Mouse (Mus musculus) Muller cell, postnatal 12 days (primary cell): ENCODE data around the gene Hpd.

ENCODE experiments used
- DNase-seq: peaks from one replicate; pipeline ENCODE4 v3.0.0-alpha.2; 2015; ENCODE audit errors: inconsistent ontology term

Hpd gene

GRCm38 (mm10) chr5:123148073-123148722 is 34.3 kb downstream of the Hpd start:
- DNase-seq, result no peak

- DNase-seq, result no peak
Observed at GRCm38 (mm10) chr5:123147569-123147968, 35.0 kb downstream of the Hpd start.

GRCm38 (mm10) chr5:123146357-123146756 is 36.2 kb downstream of the Hpd start:
- DNase-seq, result no peak

DNA sequence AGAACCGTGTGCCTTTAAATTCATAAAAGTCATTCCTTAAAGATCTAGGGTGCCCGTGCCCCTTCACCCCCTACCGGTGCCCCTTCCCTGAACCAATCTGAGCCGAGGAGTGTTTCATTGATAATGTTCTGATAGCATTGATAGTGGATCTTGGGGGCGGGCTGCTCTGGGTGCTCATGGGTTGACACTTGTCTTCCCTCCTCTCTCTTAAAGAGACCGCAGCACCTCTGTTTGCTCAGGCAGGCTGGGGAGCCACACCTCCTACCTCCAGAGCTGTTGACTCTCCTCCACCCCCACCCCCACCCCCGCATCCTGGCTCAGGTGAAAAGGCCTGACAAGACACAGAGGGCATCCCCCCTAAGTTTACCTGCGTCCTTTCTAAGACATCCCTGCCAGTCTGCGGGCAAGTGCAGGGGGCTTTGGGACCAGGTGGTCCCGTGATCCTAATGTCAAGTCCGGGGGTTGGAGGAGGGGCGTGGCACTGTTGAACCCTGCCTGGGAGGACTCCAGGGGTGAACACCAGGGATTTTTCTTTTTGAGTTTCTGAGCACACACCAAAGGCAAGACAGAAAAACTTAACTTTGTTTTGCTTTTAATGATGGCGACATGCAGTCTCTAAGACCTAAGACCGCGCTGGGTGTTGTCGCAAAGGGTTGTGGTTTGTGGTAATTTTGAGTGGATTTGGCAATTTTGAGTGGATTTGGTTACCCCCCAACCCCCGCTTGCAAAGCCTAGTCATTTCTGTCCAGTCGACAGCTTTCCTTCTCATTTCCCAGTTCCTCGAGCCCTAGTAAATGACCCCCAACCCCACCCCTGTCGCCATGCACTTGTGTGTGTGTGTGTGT is 37.6 kb downstream of the Hpd start:
- peak; percentile 12 for DNase-seq

- peak; percentile 35 for DNase-seq
Observed at GRCm38 (mm10) chr5:123143971-123144745, 38.4 kb downstream of the Hpd start.

- peak; percentile 59 for DNase-seq
Observed at GRCm38 (mm10) chr5:123143251-123143970, 39.1 kb downstream of the Hpd start.

- DNase-seq, result peak; percentile 56
Observed at GRCm38 (mm10) chr5:123142161-123143157, 40.1 kb downstream of the Hpd start, which contains the start of gene Setd1b. TSS of gene Setd1b (plus strand) at chr5:123142193.

DNA sequence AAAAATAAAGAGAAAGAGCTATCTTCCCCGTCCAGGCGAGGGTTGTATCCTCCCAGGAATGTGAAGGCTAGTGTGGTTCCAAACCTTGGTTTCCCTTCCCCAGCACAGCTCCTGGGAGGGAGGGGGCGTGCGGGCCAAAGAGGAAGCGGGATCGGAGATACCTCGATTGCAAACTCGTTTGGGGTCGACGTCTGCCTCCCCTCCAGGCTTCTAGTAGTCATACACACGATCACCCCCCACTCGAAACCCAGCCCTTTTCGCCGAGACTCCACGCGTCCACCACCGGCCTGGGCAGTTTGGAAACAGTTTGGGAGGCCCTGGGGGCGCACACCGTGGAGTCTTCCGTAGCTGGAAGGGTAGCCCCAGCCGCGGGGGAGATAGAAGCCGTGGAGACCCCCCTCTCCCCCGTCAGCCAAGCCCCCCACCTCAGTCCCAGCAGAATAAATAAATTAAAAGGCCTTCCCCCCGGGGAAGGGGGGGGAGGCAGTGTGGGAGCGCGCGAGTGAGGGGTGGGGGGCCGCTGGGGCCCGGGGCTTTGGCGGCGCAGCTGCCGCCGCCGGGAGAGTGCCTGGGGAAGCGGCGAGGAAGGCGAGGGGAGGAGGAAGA is 40.9 kb downstream of the Hpd start:
- DNase-seq, result peak; percentile 77

DNA sequence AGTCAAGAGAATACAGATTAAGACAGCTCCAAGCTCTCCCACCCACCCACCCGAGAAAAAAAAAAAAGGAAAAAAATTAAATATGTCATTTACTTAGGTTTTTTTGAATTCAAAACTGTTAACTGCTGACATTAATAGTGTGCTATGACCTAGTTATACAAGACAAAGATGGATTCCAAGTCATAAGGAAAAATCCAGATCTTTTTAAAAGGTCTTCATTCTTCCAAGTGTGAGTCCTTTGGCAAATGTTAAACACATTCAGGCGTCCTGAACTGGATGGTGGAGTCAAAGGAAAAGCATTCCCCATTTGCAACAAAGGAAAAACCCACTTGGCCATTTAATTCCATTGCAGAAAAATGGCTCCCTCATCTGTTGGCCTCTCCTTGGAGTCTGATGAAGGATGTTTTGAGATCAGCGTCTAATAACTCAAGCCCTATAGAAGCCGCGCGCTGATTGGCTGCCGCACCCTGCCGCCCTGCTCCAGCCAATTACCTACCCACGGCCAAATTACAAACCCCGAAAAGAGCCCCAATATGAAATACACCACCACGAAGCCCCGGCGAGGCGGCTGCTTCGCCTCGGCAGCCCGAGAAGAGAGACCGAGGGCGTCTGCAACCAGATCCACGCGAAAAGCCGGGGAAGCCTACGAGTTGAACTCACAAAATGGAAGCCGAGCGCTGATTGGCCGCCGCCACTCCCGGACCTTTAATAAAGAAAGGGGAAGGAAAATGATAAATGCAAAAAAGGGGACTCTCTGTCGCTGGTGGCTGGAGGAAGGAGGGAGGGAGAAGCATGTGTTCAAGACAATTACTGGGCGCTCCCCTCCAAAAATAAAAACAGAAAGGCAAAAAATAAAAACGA is 41.6 kb downstream of the Hpd start:
- peak; percentile 93 for DNase-seq

DNA sequence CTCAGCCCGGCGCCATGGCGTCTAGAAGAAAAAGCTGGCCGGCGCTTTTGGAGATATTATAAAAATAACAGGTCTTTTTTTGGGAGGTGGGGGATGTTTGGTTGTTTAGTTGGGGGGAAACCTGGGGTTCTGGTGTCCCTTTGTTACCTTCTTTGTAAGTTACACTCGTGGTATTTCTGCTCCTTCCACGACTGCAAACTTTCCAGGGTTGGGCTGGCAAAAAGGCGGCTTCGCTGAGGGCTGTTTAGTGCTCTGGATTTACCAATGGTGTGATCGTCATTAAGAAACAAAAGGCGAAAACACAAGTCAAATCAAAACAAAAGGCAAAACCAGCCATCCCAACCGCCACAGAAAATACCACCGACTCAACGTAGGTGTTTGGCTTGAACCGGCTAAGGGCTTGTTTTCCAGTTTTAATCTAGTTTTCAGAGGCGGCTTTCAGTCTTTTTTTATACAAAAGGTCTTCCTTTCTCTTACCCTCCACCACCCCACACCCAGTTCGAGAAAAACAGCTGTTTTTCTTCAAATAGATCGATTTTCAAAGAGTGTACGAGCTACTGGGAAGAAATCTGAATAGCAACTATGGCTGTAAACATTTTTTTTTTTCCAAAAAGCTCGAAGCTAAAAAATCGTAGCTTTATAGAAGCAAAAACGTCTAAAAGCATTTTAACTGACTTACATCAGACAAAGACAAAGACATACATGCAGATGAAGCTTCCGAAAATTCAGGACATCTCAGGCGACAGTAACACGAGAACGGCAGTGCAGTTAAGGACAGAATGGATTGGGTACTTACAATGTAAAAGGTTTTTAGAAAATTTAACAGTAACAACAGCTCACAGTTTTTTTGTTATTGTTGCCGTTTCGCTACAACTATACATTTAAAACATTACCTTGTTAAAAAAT is 42.6 kb downstream of the Hpd start:
- DNase-seq, result peak; percentile 48

DNA sequence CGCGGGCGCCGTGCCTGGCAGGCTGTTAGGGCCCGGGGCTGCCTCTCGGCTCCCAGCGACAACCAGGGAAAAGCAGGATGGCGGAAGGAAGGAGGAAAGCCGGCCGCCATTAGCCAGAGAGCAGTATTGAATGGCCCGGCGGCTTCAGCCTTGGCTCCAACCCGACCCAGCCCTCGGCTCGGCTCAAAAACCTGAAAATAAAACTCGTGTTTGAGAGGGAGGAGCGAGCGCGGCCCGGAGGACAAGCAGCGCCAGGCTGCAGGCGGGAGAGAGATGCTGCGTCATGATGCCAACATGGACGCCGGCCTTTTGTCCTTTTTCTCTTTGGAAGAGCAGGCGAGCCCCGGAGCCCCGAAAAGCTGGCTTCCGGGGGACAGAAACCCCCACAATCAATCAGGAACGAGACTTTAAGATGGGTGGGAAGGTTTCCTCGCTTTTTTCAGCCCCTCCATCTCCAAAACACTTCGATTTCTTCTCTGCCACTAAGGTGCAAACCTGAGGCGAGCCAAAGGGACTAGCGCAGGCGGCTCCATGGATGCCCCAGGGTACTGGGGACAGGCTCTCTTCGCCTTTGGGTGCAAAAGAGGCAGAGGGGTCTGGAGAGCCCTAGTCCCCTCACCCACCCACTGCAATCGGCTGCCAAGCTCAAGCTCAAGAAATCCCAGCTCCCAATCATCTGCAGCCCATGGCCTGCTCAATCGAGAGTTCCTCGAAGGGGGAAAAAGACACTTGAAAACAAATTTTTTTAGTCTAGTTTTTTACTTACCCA is 43.4 kb downstream of the Hpd start:
- DNase-seq, result peak; percentile 87

- DNase-seq, result peak; percentile 98
Observed at GRCm38 (mm10) chr5:123138230-123138911, 44.2 kb downstream of the Hpd start.

- DNase-seq, result no peak
Observed at GRCm38 (mm10) chr5:123137910-123138229, 44.7 kb downstream of the Hpd start.

GRCm38 (mm10) chr5:123137044-123137909 is 45.2 kb downstream of the Hpd start:
- DNase-seq, result peak; percentile 90

GRCm38 (mm10) chr5:123136361-123137043 is 46.0 kb downstream of the Hpd start:
- DNase-seq, result peak; percentile 89
